Mouse (Mus musculus): ENCODE data around the gene Capzb.

Gene Capzb

GRCm38 (mm10) chr4:139305521-139305920 lies 112.8 kb downstream of the Capzb start:
- no peak for DNase-seq (ENCODE audit: low spot score)

GRCm38 (mm10) chr4:139307916-139308315 lies 115.2 kb downstream of the Capzb start:
- DNase-seq (ENCODE audit: low spot score) = no peak

GRCm38 (mm10) chr4:139309651-139310050 lies 117.0 kb downstream of the Capzb start:
- no peak for DNase-seq (ENCODE audit: low spot score)

GRCm38 (mm10) chr4:139310171-139310898 lies 117.6 kb downstream of the Capzb start, which contains the start of the genes Pqlc2 and Akr7a5:
TSS of gene Pqlc2 (minus strand) at chr4:139310708.
TSS of gene Akr7a5 (plus strand) at chr4:139310744.
- DNase-seq (ENCODE audit: low spot score) = peak; percentile 93

GRCm38 (mm10) chr4:139310899-139311701 lies 118.4 kb downstream of the Capzb start:
- no peak for DNase-seq (ENCODE audit: low spot score)

GRCm38 (mm10) chr4:139311707-139312106 lies 119.0 kb downstream of the Capzb start:
- no peak for DNase-seq (ENCODE audit: low spot score)

GRCm38 (mm10) chr4:139312632-139313031 lies 119.9 kb downstream of the Capzb start:
- DNase-seq (ENCODE audit: low spot score) = peak; percentile 60

GRCm38 (mm10) chr4:139318449-139318848 lies 125.8 kb downstream of the Capzb start:
- no peak for DNase-seq (ENCODE audit: low spot score)

GRCm38 (mm10) chr4:139319740-139320139 lies 127.0 kb downstream of the Capzb start:
- DNase-seq (ENCODE audit: low spot score) = peak; percentile 49

GRCm38 (mm10) chr4:139330605-139331004 lies 137.9 kb downstream of the Capzb start:
- peak; percentile 82 for DNase-seq (ENCODE audit: low spot score)

- no peak for DNase-seq (ENCODE audit: low spot score)
Measured at GRCm38 (mm10) chr4:139334631-139335295, 142.1 kb downstream of the Capzb start.

GRCm38 (mm10) chr4:139335507-139335906 lies 142.8 kb downstream of the Capzb start:
- DNase-seq (ENCODE audit: low spot score) = no peak

- DNase-seq (ENCODE audit: low spot score) = peak; percentile 75
Measured at GRCm38 (mm10) chr4:139336822-139337483, 144.3 kb downstream of the Capzb start.

GRCm38 (mm10) chr4:139338145-139338544 lies 145.4 kb downstream of the Capzb start:
- DNase-seq (ENCODE audit: low spot score) = no peak

- no peak for DNase-seq (ENCODE audit: low spot score)
Measured at GRCm38 (mm10) chr4:139340835-139341234, 148.1 kb downstream of the Capzb start.
